Mouse (Mus musculus) limb, embryonic 14.5 days (tissue): ENCODE measurements around the gene Mthfd1. TPM values are rescaled to one million over a fixed set of nuclear protein-coding genes. Genes with fewer than 3 reads are reported as not detected.

Experiments
- ATAC-seq: fragments of 200-750 bp; cut with Nextera tagmentation; 2 replicates; pipeline ENCODE4 v1.8.0; 2017; ENCODE audit warnings: low read depth, moderate number of reproducible peaks, moderate TSS enrichment; ENCODE audit not compliant: low FRiP score
- DNase-seq: peaks from one replicate; pipeline ENCODE4 v3.0.0-alpha.2; 2015; ENCODE audit warnings: low spot score
- H3K27ac ChIP-seq: fragments of 300-500 bp; sonication (generic); replicated peaks from 2 replicates; pipeline ENCODE4 v1.5.1; 2014; ENCODE audit warnings: low read depth, mild to moderate bottlenecking, low read length, moderate library complexity, mixed read lengths
- H3K27me3 ChIP-seq: fragments of 300-500 bp; sonication (generic); 2 replicates; pipeline ENCODE4 v1.6.1; 2014; ENCODE audit warnings: low read length, mixed read lengths; ENCODE audit not compliant: control insufficient read depth, insufficient read depth
- H3K36me3 ChIP-seq: fragments of 300-500 bp; sonication (generic); 2 replicates; pipeline ENCODE4 v1.6.1; 2014; ENCODE audit warnings: mild to moderate bottlenecking, low read length, moderate library complexity, mixed read lengths; ENCODE audit not compliant: control insufficient read depth, insufficient read depth
- H3K4me1 ChIP-seq: fragments of 300-500 bp; sonication (generic); 2 replicates; pipeline ENCODE4 v1.6.1; 2014; ENCODE audit warnings: antibody characterized with exemption, low read length, mixed read lengths; ENCODE audit not compliant: control insufficient read depth, insufficient read depth
- H3K4me2 ChIP-seq: fragments of 300-500 bp; sonication (generic); replicated peaks from 2 replicates; pipeline ENCODE4 v1.6.1; 2014; ENCODE audit warnings: low read depth, mild to moderate bottlenecking, low read length, moderate library complexity; ENCODE audit not compliant: severe bottlenecking
- H3K4me3 ChIP-seq: fragments of 300-500 bp; sonication (generic); replicated peaks from 2 replicates; pipeline ENCODE4 v1.5.1; 2014; ENCODE audit warnings: low read length
- H3K9ac ChIP-seq: fragments of 300-500 bp; sonication (generic); 2 replicates; pipeline ENCODE4 v1.6.1; 2014; ENCODE audit warnings: mild to moderate bottlenecking, low read depth, low read length, moderate library complexity; ENCODE audit not compliant: severe bottlenecking
- H3K9me3 ChIP-seq: fragments of 300-500 bp; sonication (generic); 2 replicates; pipeline ENCODE4 v1.6.1; 2016; ENCODE audit warnings: low read length; ENCODE audit not compliant: control insufficient read depth
- POLR2A ChIP-seq: fragments of 200-500 bp; IDR thresholded peaks from 2 replicates; pipeline ENCODE4 v1.8.0; 2012; ENCODE audit warnings: inconsistent platforms, mild to moderate bottlenecking, moderate library complexity, borderline replicate concordance; ENCODE audit not compliant: insufficient read depth, insufficient read length; ENCODE audit errors: extremely low read depth
- WGBS: fragments of 180-500 bp; shearing (Covaris S2); extraction: QIAGEN DNeasy Blood & Tissue Kit; methylation state at CpG from one replicate; pipeline ENCODE4 v1.1.7; 2014; 5-methylcytosine and 5-hydroxymethylcytosine counted together
- polyA plus RNA-seq, 2 experiments: library from polyadenylated mRNA; depleted of rRNA in 1 of 2; stranded (reverse) in 1 of 2; unstranded in 1 of 2; fragments of >200 nt; fragmentation: Nextera tagmentation in 1 of 2; extraction: Ambion mirVana in 1 of 2; gene quantifications; 2 replicates each; pipeline versions ENCODE4 v1.2.1 to v1.2.3; 2012 to 2014

The Mthfd1 gene
- polyA plus RNA-seq, 2 experiments, result 49.5 to 62.7 TPM

DNA sequence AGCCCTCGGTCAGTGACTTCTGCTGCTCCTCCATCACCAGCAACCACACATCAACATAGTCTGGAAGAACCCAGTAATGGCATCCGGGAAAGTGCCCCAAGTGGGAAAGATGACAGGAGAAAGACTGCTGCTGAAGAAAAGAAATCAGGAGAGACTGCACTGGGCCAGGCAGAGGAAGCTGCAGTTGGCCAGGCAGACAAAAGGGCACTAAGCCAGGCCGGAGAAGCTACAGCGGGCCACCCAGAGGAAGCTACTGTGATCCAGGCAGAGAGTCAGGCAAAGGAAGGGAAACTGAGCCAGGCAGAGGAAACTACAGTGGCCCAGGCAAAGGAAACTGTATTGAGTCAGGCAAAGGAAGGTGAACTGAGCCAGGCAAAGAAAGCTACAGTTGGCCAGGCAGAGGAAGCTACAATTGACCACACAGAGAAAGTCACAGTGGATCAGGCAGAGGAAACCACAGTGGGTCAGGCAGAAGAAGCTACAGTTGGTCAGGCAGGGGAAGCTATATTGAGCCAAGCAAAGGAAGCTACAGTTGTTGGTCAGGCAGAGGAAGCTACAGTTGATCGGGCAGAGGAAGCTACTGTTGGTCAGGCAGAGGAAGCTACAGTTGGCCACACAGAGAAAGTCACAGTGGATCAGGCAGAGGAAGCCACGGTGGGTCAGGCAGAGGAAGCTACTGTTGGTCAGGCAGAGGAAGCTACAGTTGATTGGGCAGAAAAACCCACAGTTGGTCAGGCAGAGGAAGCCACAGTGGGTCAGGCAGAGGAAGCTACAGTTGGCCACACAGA, 73.7 kb downstream of the Mthfd1 start:
- Histone ChIP-seq H3K9ac (no peak overlapping the region), H3K36me3 (no peaks in the 10 kb centered on the region), H3K27ac (no peak overlapping the region), H3K9me3 (no peaks in the 10 kb centered on the region), H3K4me1 (0 out of 2 replicates have a peak, but pooled peaks cover 2% of the 10 kb centered on the region), H3K4me2 (no peak overlapping the region), H3K4me3 (no peak overlapping the region), H3K27me3 (no peaks in the 10 kb centered on the region)
- ATAC-seq (no peak), DNase-seq (no peak)
- no peak for TF ChIP-seq POLR2A
- WGBS, result 88% methylated on average over 6 of the region's 6 CpGs

DNA sequence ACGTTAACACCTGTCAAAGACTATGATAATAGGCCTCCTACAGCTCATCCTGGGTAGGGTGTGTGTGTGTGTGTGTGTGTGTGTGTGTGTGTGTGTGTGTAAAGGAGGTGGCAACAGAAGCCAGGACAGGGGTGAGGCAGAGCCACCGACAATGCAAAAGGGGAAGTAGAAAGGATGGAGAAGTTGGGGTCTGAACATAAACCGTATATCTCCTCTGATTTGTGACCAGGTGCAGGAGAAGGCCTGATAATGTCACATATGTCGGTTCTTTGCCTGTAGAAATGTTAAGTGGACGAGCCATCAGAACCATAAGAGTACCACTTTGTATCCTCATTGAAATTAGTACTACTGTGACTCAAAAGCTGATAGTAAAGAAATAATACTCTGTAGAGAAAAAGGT, 78.6 kb downstream of the Mthfd1 start:
- H3K4me1 ChIP-seq, result no peaks in the 10 kb centered on the region
- H3K27ac ChIP-seq, result no peak overlapping the region
- no peak overlapping the region for H3K4me2 ChIP-seq
- H3K27me3 ChIP-seq, result no peaks in the 10 kb centered on the region
- WGBS, result 91% methylated on average over 5 of the region's 5 CpGs
- ATAC-seq, result no peak
- H3K9me3 ChIP-seq, result no peaks in the 10 kb centered on the region
- no peaks in the 10 kb centered on the region for H3K36me3 ChIP-seq
- H3K9ac ChIP-seq, result no peak overlapping the region
- no peak for DNase-seq
- no peak for TF ChIP-seq POLR2A
- no peak overlapping the region for H3K4me3 ChIP-seq

DNA sequence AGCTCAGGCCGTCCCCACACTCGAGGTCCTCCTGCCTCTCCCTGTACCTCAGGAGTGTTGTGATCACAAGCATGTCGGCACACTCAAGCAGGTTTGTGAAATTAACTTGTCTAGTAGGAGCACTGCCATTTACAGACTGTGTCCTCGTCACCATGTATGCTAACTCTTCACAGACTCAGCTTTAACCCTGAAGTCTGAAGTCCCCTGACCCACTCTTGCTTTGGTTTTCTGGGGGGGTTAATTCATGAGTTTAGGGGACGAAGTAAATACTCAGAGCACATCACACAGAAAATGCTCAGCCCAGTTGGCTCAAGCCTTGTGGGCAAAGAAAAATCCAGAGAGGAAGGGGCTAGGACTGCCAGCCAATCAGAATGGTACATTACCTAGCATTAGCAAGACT, 80.5 kb downstream of the Mthfd1 start:
- H3K4me1 ChIP-seq, result no peaks in the 10 kb centered on the region
- H3K9me3 ChIP-seq, result no peaks in the 10 kb centered on the region
- ATAC-seq (no peak), DNase-seq (no peak)
- no peak overlapping the region for H3K9ac ChIP-seq
- 80% methylated on average over 5 of the region's 5 CpGs for WGBS
- H3K27me3 ChIP-seq, result no peaks in the 10 kb centered on the region
- no peak for TF ChIP-seq POLR2A
- no peak overlapping the region for H3K4me2 ChIP-seq
- no peak overlapping the region for H3K4me3 ChIP-seq
- H3K36me3 ChIP-seq, result no peaks in the 10 kb centered on the region
- H3K27ac ChIP-seq, result no peak overlapping the region

DNA sequence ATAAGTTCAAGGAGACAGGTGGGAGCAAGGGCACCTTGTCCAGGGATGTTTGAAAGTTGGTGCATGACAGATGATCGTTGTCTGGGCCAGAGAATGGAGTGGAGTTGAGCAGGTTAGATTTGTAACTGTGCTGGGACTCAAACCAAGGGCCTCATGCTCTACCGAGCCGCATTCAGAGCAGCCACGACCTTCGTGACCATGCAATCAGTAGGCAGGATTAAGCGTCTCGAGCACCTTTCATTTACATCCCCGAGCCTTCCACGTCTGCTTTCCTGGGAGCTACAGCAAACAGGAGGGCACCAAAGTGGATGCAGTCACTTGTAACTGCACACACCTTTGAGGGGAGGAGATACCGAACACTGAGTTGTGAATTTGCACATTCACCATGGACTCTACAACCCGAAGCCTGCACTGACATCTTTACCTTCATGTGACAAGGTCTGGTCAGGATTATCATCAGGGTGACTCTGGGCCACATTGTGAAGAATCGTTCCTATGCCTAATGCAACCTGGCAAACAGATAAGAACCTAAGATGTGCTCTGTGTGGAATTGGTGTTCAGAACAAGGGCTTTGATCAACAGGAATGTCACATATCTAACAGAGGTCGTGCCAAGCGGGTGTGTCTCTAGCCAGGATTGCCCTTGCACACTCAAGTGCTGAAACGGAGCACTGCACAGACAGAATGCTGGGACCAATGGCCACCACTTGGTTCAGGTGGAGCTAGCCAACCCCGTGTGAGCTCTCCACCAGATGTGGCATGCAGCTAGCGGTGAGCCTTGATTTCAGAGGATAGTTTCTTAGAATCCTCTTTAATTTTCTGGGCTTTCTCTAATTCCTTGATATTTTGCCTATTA, 81.2 kb downstream of the Mthfd1 start:
- Histone ChIP-seq H3K27ac (no peak overlapping the region), H3K27me3 (no peaks in the 10 kb centered on the region), H3K4me1 (no peaks in the 10 kb centered on the region), H3K36me3 (no peaks in the 10 kb centered on the region), H3K9ac (no peak overlapping the region), H3K4me2 (no peak overlapping the region), H3K9me3 (no peaks in the 10 kb centered on the region), H3K4me3 (no peak overlapping the region)
- DNase-seq (no peak), ATAC-seq (no peak)
- WGBS, result 79% methylated on average over 17 of the region's 17 CpGs
- no peak for TF ChIP-seq POLR2A

DNA sequence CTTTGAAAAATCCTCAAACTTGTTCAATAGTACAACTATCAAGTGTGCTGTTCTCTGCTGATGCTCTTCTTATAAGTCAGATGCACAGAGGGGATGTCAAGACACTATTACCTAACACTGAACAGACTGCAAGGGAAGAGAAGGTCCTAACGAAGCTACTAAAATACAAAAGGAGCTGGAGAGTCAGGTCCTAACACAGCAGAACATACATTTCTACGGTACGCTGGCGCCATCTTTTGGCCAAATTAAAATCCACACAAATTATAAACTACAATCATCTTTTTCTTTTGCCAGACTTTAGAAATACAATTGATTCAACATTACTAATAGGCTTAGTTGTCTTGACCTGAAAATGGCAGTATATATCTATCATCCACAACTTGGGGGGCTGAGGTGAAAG, 86.0 kb downstream of the Mthfd1 start:
- Histone ChIP-seq H3K9ac (no peak overlapping the region), H3K4me3 (no peak overlapping the region), H3K4me1 (no peaks in the 10 kb centered on the region), H3K9me3 (no peaks in the 10 kb centered on the region), H3K36me3 (peaks cover 16% of the 10 kb centered on the region; the same call in 1 of the 2 replicates), H3K27ac (no peak overlapping the region), H3K27me3 (no peaks in the 10 kb centered on the region), H3K4me2 (no peak overlapping the region)
- DNase-seq (peak; percentile 75), ATAC-seq (no peak)
- TF ChIP-seq POLR2A, result no peak
- 7% methylated on average over 4 of the region's 4 CpGs for WGBS
